Mouse (Mus musculus) gastrocnemius, postnatal 25 days (tissue): ENCODE data around the gene A730071L15Rik. TPM values are rescaled to one million over a fixed set of nuclear protein-coding genes. Genes with fewer than 3 reads are reported as not detected.

Source experiments
- total RNA-seq, 2 experiments: library from RNA; stranded (reverse); gene quantifications; 1 replicate in 1 of 2; 2 replicates in 1 of 2; pipeline ENCODE4 v1.2.3; 2021

Gene A730071L15Rik
- total RNA-seq, 2 experiments from 2014 or later, result 0.16 to 0.23 TPM

Other genes starting within 250 kb of the A730071L15Rik start
- 1 to 10 TPM; 2.0 to 5.2 TPM for gene Gck, start 249.9 kb upstream of the A730071L15Rik start, total RNA-seq
- gene Ykt6, start 244.3 kb upstream of the A730071L15Rik start, total RNA-seq, result 10 to 100 TPM; 38.1 to 38.9 TPM
- 100 to 1,000 TPM; 115 to 121 TPM for gene Camk2b, start 133.7 kb upstream of the A730071L15Rik start, total RNA-seq
- gene Nudcd3, start 386 bp downstream of the A730071L15Rik start, total RNA-seq, result 10 to 100 TPM; 57.6 to 60.3 TPM
- gene Npc1l1, start 30.1 kb downstream of the A730071L15Rik start, total RNA-seq, result under 1 TPM; 0.19 to 0.33 TPM
- gene Ddx56, start 67.7 kb downstream of the A730071L15Rik start, total RNA-seq, result 10 to 100 TPM; 27.1 to 35.2 TPM
- gene Tmed4, start 74.8 kb downstream of the A730071L15Rik start, total RNA-seq, result 10 to 100 TPM; 54.1 to 57.4 TPM
- 100 to 1,000 TPM; 664 to 688 TPM for gene Ogdh, start 91.6 kb downstream of the A730071L15Rik start, total RNA-seq
- 10 to 100 TPM; 37.4 to 43.0 TPM for gene Zmiz2, start 189.0 kb downstream of the A730071L15Rik start, total RNA-seq
- 100 to 1,000 TPM; 197 to 277 TPM for gene Ppia, start 215.4 kb downstream of the A730071L15Rik start, total RNA-seq
- gene H2afv, start 244.4 kb downstream of the A730071L15Rik start, total RNA-seq, result 10 to 100 TPM; 44.6 TPM